Mouse (Mus musculus) common myeloid progenitor, adult 5-6 weeks (primary cell): ENCODE results near the gene St7l. TPM values are rescaled to one million over a fixed set of nuclear protein-coding genes. Genes with fewer than 3 reads are reported as not detected.

Source experiments
- ATAC-seq: replicated peaks from 2 replicates; pipeline ENCODE4 v1.8.0; 2016; ENCODE audit warnings: low read depth, mild to moderate bottlenecking, moderate TSS enrichment, inconsistent platforms; ENCODE audit not compliant: poor library complexity, severe bottlenecking
- total RNA-seq: library from RNA; stranded (forward); fragments of 200-1000, 187-1606 nt; gene quantifications from 2 replicates; pipeline ENCODE4 v1.2.3, GENCODE M21; 2017

Gene St7l
- total RNA-seq, 1 experiment from 2014 or later = 21.7 TPM

GRCm38 (mm10) chr3:104961066-104962059, 97.6 kb downstream of the St7l start, which contains the start of gene Wnt2b:
Gene Wnt2b, minus strand, starts transcription at chr3:104961921.
- ATAC-seq = peak; percentile 33

DNA sequence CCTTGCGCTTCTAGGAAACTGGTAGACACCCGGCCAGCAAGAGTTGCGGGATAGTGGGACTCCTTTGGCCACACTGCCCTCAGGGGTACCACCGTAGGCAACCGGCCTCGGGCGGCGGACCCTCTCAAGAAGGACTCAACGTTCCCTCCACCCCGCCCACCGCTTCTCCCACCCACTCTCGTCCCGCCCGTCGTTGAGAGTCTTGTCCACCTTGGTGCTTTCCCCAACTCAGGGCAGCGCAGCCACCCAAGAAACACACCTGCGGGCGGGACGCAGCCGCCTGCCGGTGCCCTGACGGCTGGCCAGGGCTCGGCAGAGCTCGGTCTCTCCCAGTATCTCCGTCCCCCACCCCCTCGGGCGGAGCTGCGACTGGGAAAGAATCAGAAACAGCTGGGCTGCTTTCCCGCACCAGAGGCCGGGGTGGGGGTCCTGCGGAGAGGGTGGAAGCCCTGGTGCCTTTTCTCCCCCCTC, 98.4 kb downstream of the St7l start:
- no peak for ATAC-seq

- ATAC-seq = no peak
These were observed 99.1 kb downstream of the St7l start for GRCm38 (mm10) chr3:104962866-104963265.

DNA sequence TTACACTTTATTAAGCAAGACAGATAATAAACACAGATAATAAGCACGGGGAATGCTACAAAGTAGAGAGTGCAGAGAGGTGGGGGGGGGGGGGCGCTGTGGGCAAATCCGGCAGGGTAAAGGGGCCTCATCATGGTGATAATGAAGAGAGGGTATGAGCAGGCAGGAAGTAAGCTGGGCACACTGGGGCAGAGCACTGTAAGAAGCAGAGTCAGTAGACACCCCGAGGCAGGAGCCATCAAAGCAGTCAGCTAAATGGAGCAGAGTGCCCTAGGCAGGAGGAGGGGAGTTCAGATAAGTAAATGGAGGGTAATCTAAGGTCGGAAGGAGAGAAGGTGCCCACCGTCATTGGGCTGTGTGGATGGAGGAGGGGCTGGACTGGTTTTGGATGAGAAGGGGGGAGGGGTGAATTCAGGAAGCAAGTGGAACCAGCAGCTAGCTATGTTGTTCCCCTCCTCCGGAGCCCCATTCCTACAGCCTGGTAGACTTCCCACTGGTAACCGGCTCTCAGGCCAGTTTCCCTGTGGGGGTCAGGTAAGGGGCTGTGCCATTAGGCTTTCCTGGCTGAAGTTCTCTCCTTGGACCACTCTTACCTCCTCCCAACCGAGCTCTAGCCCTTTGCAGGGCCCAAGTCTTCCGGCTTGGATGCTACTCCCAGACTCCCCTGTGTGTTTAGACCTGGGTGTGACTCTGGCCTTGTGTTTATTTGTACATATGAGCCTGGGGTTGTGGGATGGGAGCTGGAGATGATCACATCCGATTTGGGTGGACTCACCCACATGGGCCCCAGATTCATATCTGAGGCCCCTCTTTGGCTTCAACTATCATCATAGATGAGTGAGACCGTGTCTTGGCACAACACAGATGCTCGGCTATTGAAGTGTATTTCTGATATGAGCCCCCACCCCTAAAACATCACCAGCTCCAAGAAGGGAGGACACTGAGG, 99.8 kb downstream of the St7l start:
- ATAC-seq = peak; percentile 51

- ATAC-seq = no peak
These were observed 101.5 kb downstream of the St7l start for GRCm38 (mm10) chr3:104965070-104965855.

- no peak for ATAC-seq
These were observed 102.3 kb downstream of the St7l start for GRCm38 (mm10) chr3:104965991-104966554.

DNA sequence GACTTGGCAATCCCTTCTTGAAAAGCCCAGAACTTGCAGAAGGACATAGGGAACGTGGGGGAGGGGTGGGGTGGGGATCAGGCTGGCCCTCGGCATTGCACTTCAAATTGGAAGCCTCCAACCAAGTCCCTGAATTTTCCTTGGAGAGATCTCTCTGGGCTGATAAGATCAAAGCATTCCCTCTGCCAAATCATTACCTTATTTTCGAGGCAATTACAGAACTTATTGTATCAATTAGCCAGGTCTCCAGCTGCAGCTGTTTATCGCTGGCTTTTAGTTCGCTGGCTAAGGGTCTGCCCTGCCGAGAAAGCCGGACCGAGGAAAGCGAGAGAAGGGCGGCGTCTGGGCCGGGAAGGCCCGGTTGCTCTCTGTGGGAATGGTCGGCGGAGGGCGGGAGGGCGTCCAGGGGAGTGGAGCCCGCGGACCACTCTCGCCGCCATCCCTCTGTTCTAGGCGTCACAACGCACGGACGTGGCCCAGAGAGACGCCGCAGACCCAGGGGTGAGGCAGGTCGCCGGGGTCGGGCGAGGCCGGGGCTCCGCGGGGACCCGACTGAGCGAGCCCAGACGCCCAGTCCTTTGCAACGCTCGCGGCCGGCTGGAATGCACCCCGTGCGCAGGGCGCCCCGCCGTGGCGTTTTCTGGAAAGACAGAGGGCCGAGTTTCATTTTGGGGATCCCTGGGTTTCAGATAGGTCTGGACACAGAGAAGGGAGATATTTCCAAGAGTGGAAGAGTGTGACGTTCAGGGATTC, 103.9 kb downstream of the St7l start:
- ATAC-seq = peak; percentile 86

Other genes starting within 250 kb of the St7l start
- gene Slc16a1, start 225.3 kb upstream of the St7l start, total RNA-seq = 82.4 and 85.1 TPM in 2 replicates
- 0.78 TPM in 1 of 2 replicates, not detected in the other for gene Ppm1j, start 82.9 kb upstream of the St7l start, total RNA-seq
- gene Fam19a3, start 82.2 kb upstream of the St7l start, total RNA-seq = not detected in 2 replicates
- 2.4 TPM in 1 of 2 replicates, not detected in the other for gene Rhoc, start 75.6 kb upstream of the St7l start, total RNA-seq
- gene Mov10, start 45.4 kb upstream of the St7l start, total RNA-seq = 6.0 and 8.6 TPM in 2 replicates
- 193 and 203 TPM in 2 replicates for gene Capza1, start 500 bp downstream of the St7l start, total RNA-seq
- under 0.01 TPM in 1 of 2 replicates, not detected in the other for gene Wnt2b, start 97.9 kb downstream of the St7l start, total RNA-seq
- gene Cttnbp2nl, start 189.1 kb downstream of the St7l start, total RNA-seq = under 0.01 and 0.10 TPM in 2 replicates
- gene 4930564D02Rik, start 202.8 kb downstream of the St7l start, total RNA-seq = not detected in 2 replicates